Comparison of ENCODE assay signal across 27 mouse cellular contexts in the genomic region with DNA sequence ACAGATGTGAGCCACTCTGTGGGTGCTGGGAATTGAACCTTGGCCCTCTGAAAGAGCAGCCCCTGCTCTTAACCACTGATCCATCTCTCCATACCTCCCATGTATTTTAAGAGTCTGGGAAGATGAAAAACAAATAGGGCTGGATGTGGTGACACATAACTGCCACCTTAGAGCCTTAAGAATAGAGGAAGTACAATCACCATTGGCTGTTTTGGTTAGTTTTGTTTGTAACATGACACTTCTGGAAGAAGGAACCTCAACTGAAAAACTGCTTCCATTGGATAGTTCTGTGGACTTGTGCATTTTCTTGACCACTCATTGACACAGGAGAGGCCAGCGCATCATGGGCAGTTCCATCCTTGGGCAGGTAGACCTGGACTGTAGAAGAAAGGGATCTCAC.
A peak's percentile ranks its signal among the peaks of the same experiment; 100 is the strongest.
DNase-seq lines count a peak whose midpoint lies in the region; ATAC-seq and TF ChIP-seq lines count a peak whose summit lies in the region.
"Had no signal": no experiment of that assay in that cellular context is flagged by ENCODE, and none has a peak within 500 bp of the region (broad histone marks: within the 10 kb centered on the region; RNA-seq: fewer than 3 reads in every experiment).

No protein-coding gene starts in this region.

- DNase-seq in heart, adult 11 months = peak; percentile 44
- DNase-seq in spleen, postnatal 14 days (ENCODE audit: low spot score in 2 of 2) = no peak
- no peak for DNase-seq in right cerebral cortex, postnatal 4 days
- DNase-seq: adrenal gland, adult 8-10 months; adrenal gland, postnatal 36 days; B cell, adult 2 months; cerebellum, adult 18-20 months; cerebellum, adult 9-10 months; cerebellum, postnatal 25 days; embryo, embryonic 11 days; gastrocnemius, postnatal 25 days; heart, postnatal 14 days; heart, postnatal 4 days had no signal

- H3K27me3 ChIP-seq in heart, embryonic 11.5 days (ENCODE audit: control insufficient read depth, insufficient read depth, low read length) = no peaks in the 10 kb centered on the region
- H3K27me3 ChIP-seq in intestine, postnatal 0 days (replicated peaks; ENCODE audit: control insufficient read depth, insufficient read depth, low read length) = no peaks in the 10 kb centered on the region
- H3K27me3 ChIP-seq: CH12.LX; embryonic facial prominence, embryonic 13.5 days; forebrain, embryonic 12.5 days; forebrain, embryonic 15.5 days; heart, embryonic 13.5 days; hindbrain, embryonic 12.5 days; hindbrain, embryonic 15.5 days had no signal

- no peaks in the 10 kb centered on the region for H3K9me3 ChIP-seq in heart, embryonic 11.5 days (replicated peaks; ENCODE audit: control insufficient read depth, low read length)
- H3K9me3 ChIP-seq in intestine, postnatal 0 days (ENCODE audit: control insufficient read depth) = no peaks in the 10 kb centered on the region
- H3K9me3 ChIP-seq: embryonic facial prominence, embryonic 10.5 days; embryonic facial prominence, embryonic 13.5 days; forebrain, embryonic 12.5 days; forebrain, embryonic 15.5 days; heart, embryonic 13.5 days; hindbrain, embryonic 12.5 days; hindbrain, embryonic 15.5 days had no signal

- H3K4me2 ChIP-seq in heart, embryonic 11.5 days = no peak overlapping the region
- no peak overlapping the region for H3K4me2 ChIP-seq in intestine, postnatal 0 days (replicated peaks; ENCODE audit: low read depth)
- H3K4me2 ChIP-seq: embryonic facial prominence, embryonic 13.5 days; forebrain, embryonic 12.5 days; forebrain, embryonic 15.5 days; heart, embryonic 13.5 days had no signal

- H3K27ac ChIP-seq in heart, embryonic 11.5 days (ENCODE audit: low read depth, low read length) = no peak overlapping the region
- no peak overlapping the region for H3K27ac ChIP-seq in intestine, postnatal 0 days (ENCODE audit: low read depth, low read length)
- H3K27ac ChIP-seq: embryonic facial prominence, embryonic 10.5 days; embryonic facial prominence, embryonic 13.5 days; forebrain, embryonic 12.5 days; forebrain, embryonic 15.5 days; heart, embryonic 13.5 days; hindbrain, embryonic 12.5 days; hindbrain, embryonic 15.5 days had no signal

- H3K36me3 ChIP-seq in heart, embryonic 11.5 days (ENCODE audit: control insufficient read depth, insufficient read depth, low read length) = no peaks in the 10 kb centered on the region
- H3K36me3 ChIP-seq in intestine, postnatal 0 days (ENCODE audit: control insufficient read depth, insufficient read depth) = no peaks in the 10 kb centered on the region
- H3K36me3 ChIP-seq: embryonic facial prominence, embryonic 10.5 days; embryonic facial prominence, embryonic 13.5 days; forebrain, embryonic 12.5 days; forebrain, embryonic 15.5 days; heart, embryonic 13.5 days; hindbrain, embryonic 12.5 days; hindbrain, embryonic 15.5 days had no signal

- ATAC-seq in heart, embryonic 11.5 days (replicated peaks; ENCODE audit: insufficient number of reproducible peaks, low FRiP score, low TSS enrichment) = no peak
- peak; percentile 87 for ATAC-seq in granulocyte monocyte progenitor cell, adult 5-6 weeks (replicated peaks; ENCODE audit: poor library complexity, severe bottlenecking)
- peak; percentile 85 for ATAC-seq in megakaryocyte progenitor cell, adult 5-6 weeks (replicated peaks; ENCODE audit: poor library complexity)
- ATAC-seq in intestine, postnatal 0 days = no peak
- ATAC-seq: activated CD4-positive, CD25-positive, alpha-beta regulatory T cell, adult 4 months; forebrain, embryonic 15.5 days had no signal

- H3K4me3 ChIP-seq in heart, embryonic 11.5 days (ENCODE audit: low read depth, low read length) = no peak overlapping the region
- no peak overlapping the region for H3K4me3 ChIP-seq in intestine, postnatal 0 days (ENCODE audit: low read depth, low read length)
- H3K4me3 ChIP-seq: embryonic facial prominence, embryonic 10.5 days; embryonic facial prominence, embryonic 13.5 days; erythroblast, embryonic 14.5 days; forebrain, embryonic 12.5 days; forebrain, embryonic 15.5 days; heart, embryonic 13.5 days; hindbrain, embryonic 12.5 days; hindbrain, embryonic 15.5 days had no signal

- no peaks in the 10 kb centered on the region for H3K4me1 ChIP-seq in heart, embryonic 11.5 days (ENCODE audit: control insufficient read depth, insufficient read depth, low read length)
- no peaks in the 10 kb centered on the region for H3K4me1 ChIP-seq in intestine, postnatal 0 days (replicated peaks; ENCODE audit: control insufficient read depth, insufficient read depth, low read length)
- H3K4me1 ChIP-seq: embryonic facial prominence, embryonic 10.5 days; embryonic facial prominence, embryonic 13.5 days; forebrain, embryonic 12.5 days; forebrain, embryonic 15.5 days; heart, embryonic 13.5 days; hindbrain, embryonic 12.5 days had no signal

- H3K9ac ChIP-seq in heart, embryonic 11.5 days (ENCODE audit: low read depth, low read length) = no peak overlapping the region
- no peak overlapping the region for H3K9ac ChIP-seq in intestine, postnatal 0 days (ENCODE audit: low read depth, low read length)
- H3K9ac ChIP-seq: embryonic facial prominence, embryonic 13.5 days; forebrain, embryonic 12.5 days; forebrain, embryonic 15.5 days; heart, embryonic 13.5 days; hindbrain, embryonic 12.5 days; hindbrain, embryonic 15.5 days had no signal

- no peak for TF ChIP-seq CTCF in intestine, postnatal 0 days (IDR thresholded peaks at IDR 0.05; ENCODE audit: low read depth)

- 88% methylated on average over 1 of the region's 1 CpGs for WGBS in heart, embryonic 11.5 days (ENCODE audit: insufficient replicate concordance)
- 97% methylated on average over 1 of the region's 1 CpGs for WGBS in intestine, postnatal 0 days

Comparison
In these comparisons a context has a peak if more than half of its experiments do, and no peak if none do; other contexts are left out.
1. ATAC-seq: peak in granulocyte monocyte progenitor cell, adult 5-6 weeks (single experiment) and megakaryocyte progenitor cell, adult 5-6 weeks (single experiment); none in heart, embryonic 11.5 days (single experiment) and intestine, postnatal 0 days (single experiment).